Mouse (Mus musculus): Measurements from ENCODE around the gene 4930568D16Rik.
A peak's percentile ranks its signal among the peaks of the same experiment; 100 is the strongest.

4930568D16Rik gene

GRCm38 (mm10) chr2:35367629-35368028 is at the start of gene 4930568D16Rik:
Gene 4930568D16Rik (minus strand): TSS chr2:35367729.
- no peak for DNase-seq

- DNase-seq: no peak
Measured at GRCm38 (mm10) chr2:35417231-35417630, 49.7 kb upstream of the 4930568D16Rik start.

GRCm38 (mm10) chr2:35416473-35416872 is 48.9 kb upstream of the 4930568D16Rik start:
- no peak for DNase-seq

- DNase-seq: no peak
Measured at GRCm38 (mm10) chr2:35412810-35413209, 45.3 kb upstream of the 4930568D16Rik start.

GRCm38 (mm10) chr2:35412246-35412645 is 44.7 kb upstream of the 4930568D16Rik start:
- no peak for DNase-seq

DNA sequence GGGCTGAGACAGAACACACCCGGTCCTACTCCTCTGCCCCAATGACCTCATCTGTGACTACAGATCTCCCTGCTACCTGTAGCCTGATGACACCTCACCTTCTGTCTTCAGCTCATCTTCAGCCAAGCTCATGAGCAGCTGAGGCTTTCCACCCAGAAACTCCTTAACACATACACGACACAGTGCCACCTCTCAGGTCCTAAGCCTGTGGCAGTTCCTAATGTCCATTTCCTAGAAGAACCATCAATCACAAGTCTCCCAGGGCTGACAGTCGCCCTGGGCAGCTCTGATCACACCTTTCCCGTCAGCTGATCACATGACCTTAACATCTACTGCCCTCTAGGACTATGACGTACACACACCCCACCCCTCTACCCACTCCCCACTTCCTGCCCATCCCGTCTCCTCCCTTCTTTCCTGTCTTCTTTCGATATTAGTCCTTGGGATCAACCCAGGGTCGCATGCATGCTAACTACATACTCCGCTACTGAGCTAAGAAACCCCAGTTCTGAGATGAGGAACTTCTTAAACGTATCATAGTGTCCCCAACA is 44.2 kb upstream of the 4930568D16Rik start:
- no peak for DNase-seq

DNA sequence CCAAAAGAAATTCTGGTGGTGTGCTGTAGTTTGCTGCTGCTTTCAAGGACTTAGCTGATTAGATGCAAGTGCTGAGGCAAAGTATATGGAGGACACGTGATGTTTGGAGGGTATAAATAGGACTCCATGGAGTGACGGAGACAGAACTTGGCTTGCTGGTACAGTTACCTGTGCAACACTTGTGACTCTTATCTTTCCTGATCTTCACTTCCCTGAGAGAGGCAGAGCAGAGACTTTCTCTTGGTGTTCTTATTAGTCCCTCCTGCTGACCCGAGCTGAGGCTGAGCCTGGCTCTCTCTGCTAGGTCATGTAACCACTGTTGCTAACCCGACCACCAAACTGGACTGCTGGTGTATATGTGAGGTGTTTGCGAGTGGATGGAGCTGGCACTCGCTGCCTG is 41.9 kb upstream of the 4930568D16Rik start:
- DNase-seq: no peak

- DNase-seq: no peak
Measured at GRCm38 (mm10) chr2:35408409-35409110, 41.0 kb upstream of the 4930568D16Rik start.

DNA sequence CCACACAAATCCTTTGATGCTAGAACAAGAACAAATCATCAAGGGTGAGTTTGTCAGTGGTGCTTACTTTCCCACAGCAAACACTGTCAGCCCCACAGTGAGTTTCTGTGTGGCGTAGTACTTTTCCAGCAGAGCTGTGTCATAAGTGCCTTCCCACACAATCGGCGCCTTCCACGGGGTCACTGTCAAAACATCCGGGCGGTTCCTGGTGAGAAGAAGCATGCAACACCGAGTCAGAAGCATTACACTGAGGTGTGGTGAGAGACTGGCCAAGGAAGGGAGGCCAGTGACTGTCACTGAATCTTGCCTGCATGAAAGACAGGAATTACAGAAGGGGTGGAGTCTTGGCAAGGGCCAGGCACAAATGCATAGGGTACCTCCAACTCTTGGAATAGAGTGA is 40.3 kb upstream of the 4930568D16Rik start:
- no peak for DNase-seq

DNA sequence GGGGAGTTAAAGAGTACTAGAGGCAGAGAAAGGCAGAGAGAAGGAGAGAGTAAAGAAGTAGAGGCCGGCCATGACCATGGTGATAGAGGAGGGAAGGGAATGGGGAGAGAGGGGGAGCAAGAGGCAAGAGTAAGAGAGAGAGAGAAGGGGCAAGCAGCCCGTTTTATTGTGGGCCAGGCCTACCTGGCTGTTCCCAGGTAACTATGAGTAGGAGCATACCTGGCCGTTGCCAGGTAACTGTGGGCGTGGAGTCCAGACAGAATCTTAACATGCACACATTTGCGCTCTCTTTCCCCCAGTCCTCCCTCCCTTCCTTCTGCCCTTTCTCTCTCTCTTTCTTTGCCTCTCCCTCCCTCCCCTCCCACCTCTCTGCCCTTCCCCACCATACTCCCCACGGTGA is 39.7 kb upstream of the 4930568D16Rik start:
- DNase-seq: no peak

DNA sequence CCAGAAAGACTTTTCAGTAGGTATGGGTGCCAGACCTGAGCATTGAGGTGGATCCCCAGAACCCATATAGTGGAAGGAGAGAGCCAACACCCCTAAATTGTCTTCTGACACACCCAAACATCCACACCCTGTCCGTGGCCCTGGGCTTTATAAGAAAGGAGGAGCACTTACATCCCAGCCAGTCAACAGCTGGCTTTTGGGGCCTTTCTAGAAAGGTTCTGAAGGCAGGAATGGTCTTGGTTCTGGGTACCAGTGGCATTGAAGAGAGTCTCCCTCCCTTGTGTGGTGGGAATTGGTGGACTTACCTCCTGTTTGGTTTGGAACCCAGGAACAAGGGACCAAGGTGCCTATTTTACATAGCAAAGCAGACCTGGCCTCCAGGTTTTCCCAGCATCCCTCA is 39.1 kb upstream of the 4930568D16Rik start:
- DNase-seq: no peak

DNA sequence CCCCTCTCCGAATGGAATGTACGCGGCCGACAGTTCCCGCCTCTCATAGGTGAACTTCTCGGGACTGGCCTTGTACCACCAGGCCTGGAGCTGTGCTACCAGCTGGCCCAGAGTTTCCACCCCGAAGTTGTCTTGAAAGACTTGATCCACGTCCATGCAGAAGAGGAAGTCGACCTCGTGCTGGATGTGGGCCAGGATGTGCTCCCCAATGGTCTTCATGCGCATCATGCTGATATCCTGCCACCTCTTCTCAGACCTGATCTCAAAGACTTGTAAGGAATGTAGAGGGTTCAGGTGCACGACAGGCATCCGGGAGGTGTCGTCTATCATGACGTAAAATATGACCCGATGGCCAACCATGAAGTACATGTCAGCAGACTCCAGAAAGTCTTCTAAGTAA is 34.9 kb upstream of the 4930568D16Rik start:
- no peak for DNase-seq

DNA sequence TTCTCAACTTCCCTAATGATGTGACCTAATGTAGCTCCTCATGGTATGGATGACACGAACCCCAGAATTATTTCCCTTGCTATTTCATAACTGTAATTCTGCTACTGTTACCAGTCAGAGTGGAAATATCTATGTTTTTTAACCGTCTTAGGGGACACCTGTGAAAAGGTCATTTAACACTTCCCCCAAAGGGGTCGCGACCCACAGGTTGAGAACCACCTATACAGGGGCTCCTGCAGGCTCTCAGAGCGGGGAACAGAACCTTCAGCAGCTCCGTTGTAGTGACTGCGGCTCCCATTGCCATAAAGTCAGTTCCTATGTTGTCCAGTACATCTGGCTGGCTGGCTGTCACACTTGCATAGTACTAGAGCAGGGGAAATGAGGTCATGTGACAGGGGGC is 33.2 kb upstream of the 4930568D16Rik start:
- DNase-seq: no peak

- no peak for DNase-seq
Measured at GRCm38 (mm10) chr2:35398184-35398828, 30.8 kb upstream of the 4930568D16Rik start.

GRCm38 (mm10) chr2:35397590-35398173 is 30.2 kb upstream of the 4930568D16Rik start:
- DNase-seq: peak; percentile 67

DNA sequence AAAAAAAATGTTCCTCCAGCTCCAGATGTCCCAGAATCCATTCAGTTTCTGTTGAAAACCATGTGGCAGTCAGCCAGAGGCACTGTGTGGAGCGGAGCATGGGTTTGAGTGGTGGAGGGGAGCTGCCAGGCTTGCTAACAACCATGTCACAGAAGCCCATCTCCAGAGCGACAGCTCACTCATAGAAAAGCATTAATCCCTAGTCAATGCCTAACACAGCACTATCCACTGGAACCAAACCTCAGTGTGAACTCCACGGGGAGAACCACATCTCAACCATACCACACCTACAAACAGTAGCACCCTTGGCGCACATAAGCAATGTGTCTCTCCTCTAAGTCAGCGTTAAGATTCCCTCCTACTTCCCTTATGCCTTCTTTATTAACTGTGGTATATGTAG is 29.6 kb upstream of the 4930568D16Rik start, which contains the start of gene 4930402F06Rik:
4930402F06Rik (minus strand) TSS at position 80 of the 400 bp plus-strand sequence.
- peak; percentile 55 for DNase-seq

DNA sequence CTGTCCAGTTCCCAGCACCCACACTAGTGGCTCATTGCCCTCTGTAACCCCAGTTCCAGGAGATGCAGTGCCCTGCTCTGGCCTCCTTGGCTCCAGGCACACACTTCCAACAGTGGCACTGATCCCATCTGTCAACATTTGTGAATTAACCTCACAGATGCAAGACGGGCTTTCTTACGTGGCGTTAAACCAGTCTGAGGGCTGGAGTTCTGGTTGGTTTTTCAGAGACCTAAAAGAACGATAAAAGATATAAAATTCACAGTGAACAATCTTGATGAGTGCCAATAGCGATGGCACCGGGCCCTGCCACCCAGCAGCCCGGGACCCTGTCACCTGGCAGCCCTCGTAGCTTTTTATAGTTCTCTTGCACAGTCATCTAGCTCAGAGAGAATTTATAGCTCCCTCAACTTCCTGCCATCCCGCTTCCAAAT is 17.9 kb upstream of the 4930568D16Rik start:
- no peak for DNase-seq

DNA sequence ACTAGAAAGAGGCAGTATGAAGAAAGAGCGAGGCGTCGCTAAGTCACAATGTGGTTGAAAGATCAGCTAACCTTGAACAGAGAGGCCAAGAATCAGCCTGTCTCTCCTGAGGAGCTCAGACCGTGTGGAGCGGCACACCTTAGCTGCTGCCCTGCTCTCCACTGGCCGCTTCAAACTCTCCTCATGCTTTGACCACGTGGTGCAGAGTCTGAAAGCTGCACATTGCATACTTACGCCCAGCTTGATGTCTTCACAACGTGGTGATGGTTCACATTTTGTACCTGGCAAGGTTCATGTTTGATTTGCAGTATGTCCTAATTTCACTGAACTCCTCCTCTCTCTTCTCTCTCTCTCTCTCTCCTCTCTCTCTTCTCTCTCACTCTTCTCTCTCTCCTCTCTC is 11.8 kb upstream of the 4930568D16Rik start:
- no peak for DNase-seq

- no peak for DNase-seq
Measured at GRCm38 (mm10) chr2:35377600-35377999, 10.1 kb upstream of the 4930568D16Rik start.

DNA sequence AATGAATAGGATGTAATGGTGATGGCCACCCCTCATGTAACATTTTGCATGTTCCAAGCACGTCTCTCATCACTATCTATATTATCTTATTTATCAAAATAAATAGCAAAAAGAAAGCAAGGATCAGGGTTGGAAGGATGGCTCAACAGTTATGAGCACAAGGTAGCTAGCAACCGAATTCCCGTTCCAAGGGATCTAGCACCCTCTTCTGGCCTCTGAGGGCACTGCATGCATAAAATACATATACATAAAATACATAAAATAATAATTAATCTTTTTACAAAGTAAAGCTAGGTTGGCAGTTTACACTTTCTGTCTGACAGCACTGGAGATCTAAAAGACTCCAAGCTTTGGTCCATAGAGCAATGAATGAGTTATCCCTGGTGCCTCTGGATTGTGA is 5.5 kb upstream of the 4930568D16Rik start:
- DNase-seq: peak; percentile 35

DNA sequence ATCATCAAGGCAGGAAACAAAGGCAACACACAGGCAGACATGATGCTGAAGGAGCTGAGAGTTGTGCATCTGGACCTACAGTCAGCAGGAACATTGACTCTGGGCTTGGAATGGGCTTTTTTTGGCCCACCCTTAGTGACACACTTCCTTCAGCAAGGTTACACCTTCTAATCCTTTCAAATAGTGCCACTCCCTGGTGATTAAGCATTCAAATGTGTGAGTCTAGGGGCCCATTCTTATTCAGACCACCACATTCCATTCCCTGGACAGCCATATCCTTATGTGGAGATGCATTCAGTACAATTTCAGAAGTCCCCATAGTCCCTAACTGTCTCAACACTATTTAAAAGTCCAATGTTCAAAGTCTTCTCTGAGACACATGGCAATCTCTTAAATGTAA is 3.2 kb upstream of the 4930568D16Rik start:
- no peak for DNase-seq

DNA sequence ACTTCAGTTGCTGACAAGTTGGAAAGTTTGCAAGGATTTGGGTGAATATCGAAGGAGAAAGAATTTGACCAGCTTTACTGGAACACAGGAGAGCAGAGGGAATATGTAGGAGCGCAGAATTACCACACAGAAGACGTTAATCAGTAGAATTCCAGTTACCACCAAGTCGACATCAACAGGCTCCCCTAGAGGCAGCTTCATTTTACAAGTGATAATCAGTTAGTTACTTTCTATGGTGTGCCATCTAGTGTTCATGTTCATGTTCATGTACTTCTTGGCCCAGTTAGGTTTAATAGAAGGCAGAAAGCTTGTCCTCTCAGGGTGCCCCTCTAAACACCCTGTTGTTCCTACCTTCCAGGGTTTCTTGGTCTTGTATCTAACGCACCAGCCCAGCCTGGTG is 18.3 kb downstream of the 4930568D16Rik start:
- DNase-seq: no peak

- no peak for DNase-seq
Measured at GRCm38 (mm10) chr2:35345984-35346383, 21.5 kb downstream of the 4930568D16Rik start.

DNA sequence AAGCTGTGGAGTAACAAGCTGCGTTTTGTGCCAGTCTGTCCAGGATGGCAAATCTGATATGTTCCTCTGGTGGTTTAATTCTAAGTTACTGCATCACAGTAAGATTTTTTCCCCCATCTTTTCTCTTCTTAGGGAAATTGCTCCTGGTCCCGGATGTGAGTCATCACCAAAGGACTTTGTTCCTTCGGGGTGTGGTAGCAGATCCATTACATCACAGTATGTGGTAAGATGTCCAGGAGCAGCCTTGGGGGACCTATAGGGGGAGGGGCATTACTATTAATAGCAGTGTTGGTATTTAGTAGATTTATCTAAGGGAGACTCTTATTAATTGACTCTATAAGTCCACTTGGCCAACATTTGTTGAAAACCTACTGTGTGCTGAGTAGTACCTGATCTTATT is 24.9 kb downstream of the 4930568D16Rik start:
- DNase-seq: no peak

All from right cerebral cortex, postnatal 14 days (tissue).